Mouse (Mus musculus): ENCODE measurements at regions not wholly inside any gene's neighbourhood (a gene's known extent, or its start where the extent isn't known, plus 50 kb on each side); places are given as distances from the start of the nearest gene placed in this dataset.

- Histone ChIP-seq H3K27ac (ENCODE audit: insufficient read depth, low read depth, low read length, poor library complexity, severe bottlenecking) (no peak overlapping the region), H3K4me1 (ENCODE audit: control insufficient read depth in 2 of 2, insufficient read depth in 2 of 2, low read length in 2 of 2, poor library complexity in 1 of 2) (no peaks in the 10 kb centered on the region), H3K9ac (ENCODE audit: insufficient read depth, low read depth, low read length, poor library complexity, severe bottlenecking) (no peak overlapping the region), H3K4me3 (ENCODE audit: insufficient read depth in 1 of 2, low read depth in 1 of 2, low read length in 2 of 2, poor library complexity in 1 of 2, severe bottlenecking in 1 of 2) (no peak overlapping the region), H3K36me3 (ENCODE audit: control insufficient read depth, insufficient read depth, low read length, poor library complexity, severe bottlenecking) (no peaks in the 10 kb centered on the region), H3K9me3 (ENCODE audit: control insufficient read depth, insufficient read depth, low read depth, low read length) (no peaks in the 10 kb centered on the region)
- peak; percentile 8 for DNase-seq (ENCODE audit: low read depth, low spot score)
- in situ Hi-C loops (cut with MboI; ENCODE audit: low sequenced_read_pairs in 2 of 2, unreplicated experiment in 2 of 2) = no loop called here
- TF ChIP-seq ZNF384 (IDR thresholded peaks at IDR 0.05; ENCODE audit: low read depth, low read length) (no peak), MAFK (IDR thresholded peaks at IDR 0.05; ENCODE audit: insufficient read depth, low read depth, low read length) (no peak), ZC3H11A (IDR thresholded peaks at IDR 0.05; ENCODE audit: borderline replicate concordance, low read depth, low read length) (no peak), CHD2 (IDR thresholded peaks at IDR 0.05; ENCODE audit: low read depth, low read length) (no peak), HCFC1 (IDR thresholded peaks at IDR 0.05; ENCODE audit: borderline replicate concordance, insufficient read depth, low read length) (no peak)
These were observed 147.6 kb upstream of the Usp25 start for GRCm38 (mm10) chr16:76865731-76866464.

GRCm38 (mm10) chr16:76864392-76864791, 149.1 kb upstream of the Usp25 start:
- no peaks in the 10 kb centered on the region for H3K36me3 ChIP-seq (ENCODE audit: control insufficient read depth, insufficient read depth, low read length, poor library complexity, severe bottlenecking)
- no peaks in the 10 kb centered on the region for H3K9me3 ChIP-seq (ENCODE audit: control insufficient read depth, insufficient read depth, low read depth, low read length)
- H3K4me3 ChIP-seq (ENCODE audit: insufficient read depth in 1 of 2, low read depth in 1 of 2, low read length in 2 of 2, poor library complexity in 1 of 2, severe bottlenecking in 1 of 2) = no peak overlapping the region
- DNase-seq (ENCODE audit: low read depth, low spot score) = no peak
- H3K4me1 ChIP-seq (ENCODE audit: control insufficient read depth in 2 of 2, insufficient read depth in 2 of 2, low read length in 2 of 2, poor library complexity in 1 of 2) = no peaks in the 10 kb centered on the region
- no peak overlapping the region for H3K27ac ChIP-seq (ENCODE audit: insufficient read depth, low read depth, low read length, poor library complexity, severe bottlenecking)
- in situ Hi-C loops (cut with MboI; ENCODE audit: low sequenced_read_pairs in 2 of 2, unreplicated experiment in 2 of 2) = no loop called here
- no peak for TF ChIP-seq HCFC1 (IDR thresholded peaks at IDR 0.05; ENCODE audit: borderline replicate concordance, insufficient read depth, low read length)
- TF ChIP-seq CHD2 (IDR thresholded peaks at IDR 0.05; ENCODE audit: low read depth, low read length) = no peak
- TF ChIP-seq ZNF384 (IDR thresholded peaks at IDR 0.05; ENCODE audit: low read depth, low read length) = no peak
- no peak for TF ChIP-seq MAFK (IDR thresholded peaks at IDR 0.05; ENCODE audit: insufficient read depth, low read depth, low read length)
- TF ChIP-seq ZC3H11A (IDR thresholded peaks at IDR 0.05; ENCODE audit: borderline replicate concordance, low read depth, low read length) = no peak
- H3K9ac ChIP-seq (ENCODE audit: insufficient read depth, low read depth, low read length, poor library complexity, severe bottlenecking) = no peak overlapping the region

- DNase-seq (ENCODE audit: low read depth, low spot score) = no peak
- no peak overlapping the region for H3K27ac ChIP-seq (ENCODE audit: insufficient read depth, low read depth, low read length, poor library complexity, severe bottlenecking)
- in situ Hi-C loops (cut with MboI; ENCODE audit: low sequenced_read_pairs in 2 of 2, unreplicated experiment in 2 of 2) = no loop called here
These were observed 157.7 kb upstream of the Usp25 start for GRCm38 (mm10) chr16:76855797-76856196.

GRCm38 (mm10) chr16:76851396-76851795, 162.1 kb upstream of the Usp25 start:
- H3K4me3 ChIP-seq (ENCODE audit: insufficient read depth in 1 of 2, low read depth in 1 of 2, low read length in 2 of 2, poor library complexity in 1 of 2, severe bottlenecking in 1 of 2) = no peak overlapping the region
- H3K27ac ChIP-seq (ENCODE audit: insufficient read depth, low read depth, low read length, poor library complexity, severe bottlenecking) = no peak overlapping the region
- H3K9me3 ChIP-seq (ENCODE audit: control insufficient read depth, insufficient read depth, low read depth, low read length) = no peaks in the 10 kb centered on the region
- no peak for DNase-seq (ENCODE audit: low read depth, low spot score)
- TF ChIP-seq HCFC1 (IDR thresholded peaks at IDR 0.05; ENCODE audit: borderline replicate concordance, insufficient read depth, low read length) (no peak), ZC3H11A (IDR thresholded peaks at IDR 0.05; ENCODE audit: borderline replicate concordance, low read depth, low read length) (no peak), CHD2 (IDR thresholded peaks at IDR 0.05; ENCODE audit: low read depth, low read length) (no peak), MAFK (IDR thresholded peaks at IDR 0.05; ENCODE audit: insufficient read depth, low read depth, low read length) (no peak), ZNF384 (IDR thresholded peaks at IDR 0.05; ENCODE audit: low read depth, low read length) (no peak)
- no peaks in the 10 kb centered on the region for H3K4me1 ChIP-seq (ENCODE audit: control insufficient read depth in 2 of 2, insufficient read depth in 2 of 2, low read length in 2 of 2, poor library complexity in 1 of 2)
- in situ Hi-C loops (cut with MboI; ENCODE audit: low sequenced_read_pairs in 2 of 2, unreplicated experiment in 2 of 2) = no loop called here
- H3K9ac ChIP-seq (ENCODE audit: insufficient read depth, low read depth, low read length, poor library complexity, severe bottlenecking) = no peak overlapping the region
- no peaks in the 10 kb centered on the region for H3K36me3 ChIP-seq (ENCODE audit: control insufficient read depth, insufficient read depth, low read length, poor library complexity, severe bottlenecking)

More at GRCm38 (mm10) chr16:76855797-76856196, 157.7 kb upstream of the Usp25 start:
- Histone ChIP-seq H3K36me3 (ENCODE audit: control insufficient read depth, insufficient read depth, low read length, poor library complexity, severe bottlenecking) (no peaks in the 10 kb centered on the region), H3K9ac (ENCODE audit: insufficient read depth, low read depth, low read length, poor library complexity, severe bottlenecking) (no peak overlapping the region), H3K4me3 (ENCODE audit: insufficient read depth in 1 of 2, low read depth in 1 of 2, low read length in 2 of 2, poor library complexity in 1 of 2, severe bottlenecking in 1 of 2) (no peak overlapping the region), H3K4me1 (ENCODE audit: control insufficient read depth in 2 of 2, insufficient read depth in 2 of 2, low read length in 2 of 2, poor library complexity in 1 of 2) (no peaks in the 10 kb centered on the region), H3K9me3 (ENCODE audit: control insufficient read depth, insufficient read depth, low read depth, low read length) (no peaks in the 10 kb centered on the region)
- TF ChIP-seq ZNF384 (IDR thresholded peaks at IDR 0.05; ENCODE audit: low read depth, low read length) (no peak), MAFK (IDR thresholded peaks at IDR 0.05; ENCODE audit: insufficient read depth, low read depth, low read length) (no peak), CHD2 (IDR thresholded peaks at IDR 0.05; ENCODE audit: low read depth, low read length) (no peak), HCFC1 (IDR thresholded peaks at IDR 0.05; ENCODE audit: borderline replicate concordance, insufficient read depth, low read length) (no peak), ZC3H11A (IDR thresholded peaks at IDR 0.05; ENCODE audit: borderline replicate concordance, low read depth, low read length) (no peak)

Data from ES-E14 (cell line).